Mouse (Mus musculus) monocyte, adult 5-6 weeks (primary cell): ENCODE data around the gene Sap30. TPM values are rescaled to one million over a fixed set of nuclear protein-coding genes. Genes with fewer than 3 reads are reported as not detected.
"Not testable (repeated sequence)": the region's sequence is repeated elsewhere in the genome, so short reads cannot be mapped to it uniquely, and the experiment has no call there.

ENCODE experiments used
- ATAC-seq: fragments of 153-309, 156-312 bp; replicated peaks from 2 replicates; pipeline ENCODE4 v1.8.0; 2017; ENCODE audit warnings: mild to moderate bottlenecking; ENCODE audit not compliant: low TSS enrichment, insufficient number of reproducible peaks, severe bottlenecking, poor library complexity, low FRiP score
- total RNA-seq: library from RNA; stranded (forward); fragments of 200-1000, 200-491, 200-594 nt; gene quantifications from 3 replicates; pipeline ENCODE4 v1.2.3, GENCODE M21; 2017

The Sap30 gene
- total RNA-seq, 1 experiment from 2014 or later, result 139 TPM

- no peak for ATAC-seq
These were observed 35.8 kb downstream of the Sap30 start for GRCm38 (mm10) chr8:57451896-57452295.

DNA sequence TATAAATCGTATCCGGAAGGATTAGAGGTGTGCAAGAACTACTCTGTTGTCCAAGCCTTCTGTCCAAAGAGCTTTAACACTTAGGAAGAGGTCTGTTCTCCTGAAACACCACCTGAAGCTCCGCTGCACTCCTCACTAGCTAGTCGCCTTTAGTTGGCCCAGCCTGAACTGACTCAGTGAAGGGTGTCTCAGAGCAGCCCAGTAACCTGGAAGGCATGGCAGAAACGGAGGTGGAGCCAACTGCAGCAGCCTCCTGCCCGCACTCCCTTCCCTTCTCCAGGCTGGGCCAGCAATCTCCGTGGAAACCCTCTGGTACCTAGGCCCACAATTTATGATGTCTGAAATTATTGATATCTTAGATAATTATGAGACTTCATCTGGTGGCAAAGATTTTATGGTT lies 36.9 kb downstream of the Sap30 start:
- no peak for ATAC-seq

GRCm38 (mm10) chr8:57445901-57446300 lies 41.8 kb downstream of the Sap30 start:
- ATAC-seq, result not testable (repeated sequence)

- no peak for ATAC-seq
These were observed 44.4 kb downstream of the Sap30 start for GRCm38 (mm10) chr8:57443289-57443688.

DNA sequence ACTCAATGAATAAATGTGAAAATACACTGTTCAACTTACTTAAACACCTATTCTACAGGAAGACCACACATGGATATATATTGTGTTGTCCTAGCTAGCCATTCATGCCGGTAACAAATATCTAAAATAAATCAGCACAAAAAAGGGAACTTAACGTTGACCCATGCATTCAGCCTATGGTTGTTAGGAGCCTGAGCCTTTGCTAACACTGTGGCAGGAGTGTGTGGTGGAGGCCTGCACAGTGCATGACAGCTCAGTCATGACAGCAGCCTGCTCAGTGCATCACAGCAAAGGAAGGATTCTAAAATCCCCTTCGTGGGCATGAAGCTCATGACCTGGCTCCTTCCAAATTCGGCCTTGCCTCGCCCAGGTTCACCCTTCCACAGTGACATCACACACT lies 46.1 kb downstream of the Sap30 start:
- ATAC-seq, result 0 out of 2 replicates have a peak, but pooled peaks have one; percentile 47

- no peak for ATAC-seq
These were observed 46.5 kb downstream of the Sap30 start for GRCm38 (mm10) chr8:57441131-57441530.

DNA sequence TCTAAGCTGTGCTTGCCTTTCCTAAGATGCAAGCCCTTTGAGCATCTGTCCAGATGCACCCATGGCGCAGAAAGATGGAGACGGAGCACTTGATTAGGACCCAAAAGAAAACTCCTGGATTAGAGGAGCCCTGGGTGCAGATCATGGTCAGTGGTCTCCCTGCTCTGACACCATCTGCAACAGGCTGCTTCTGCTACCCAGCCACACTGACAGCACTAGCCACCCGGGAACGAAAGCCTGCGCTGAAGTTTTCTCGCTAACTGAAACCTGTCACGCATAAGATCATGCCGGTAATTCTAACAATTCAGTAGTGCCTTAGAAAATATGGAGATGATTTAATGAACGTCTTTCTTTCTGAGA lies 51.2 kb downstream of the Sap30 start:
- no peak for ATAC-seq

DNA sequence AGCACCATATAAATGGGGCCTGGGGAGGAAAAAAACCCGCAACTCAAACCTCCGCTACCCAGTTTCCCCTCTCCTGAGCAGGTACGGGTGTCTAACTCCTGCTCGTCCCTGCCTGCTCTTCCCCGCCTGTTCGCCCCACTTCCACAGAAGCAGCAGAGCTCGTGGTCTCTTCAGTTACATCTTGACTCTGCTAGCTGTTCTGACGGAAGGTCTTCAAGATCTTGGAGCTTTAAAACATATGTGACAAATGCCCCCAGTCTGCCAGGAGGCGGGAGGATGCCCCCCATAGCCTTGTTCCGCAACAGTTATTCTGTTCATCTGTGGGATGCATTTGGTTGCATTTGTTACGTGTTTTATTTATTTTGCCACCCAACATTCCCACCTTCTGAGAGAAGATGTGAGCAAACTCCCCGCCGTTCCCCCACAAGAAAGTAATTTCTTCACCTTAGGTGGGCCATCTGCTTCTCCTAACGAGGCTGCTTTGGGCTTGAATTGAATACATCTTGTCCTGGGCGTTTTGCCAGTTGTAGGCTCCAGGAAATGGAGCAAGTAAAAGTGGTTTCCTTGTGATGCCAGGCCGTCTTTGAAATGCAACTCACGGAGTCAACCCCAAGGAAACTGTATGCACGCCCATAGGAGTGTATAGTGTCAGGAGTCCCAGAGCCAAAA lies 51.8 kb downstream of the Sap30 start:
- no peak for ATAC-seq

DNA sequence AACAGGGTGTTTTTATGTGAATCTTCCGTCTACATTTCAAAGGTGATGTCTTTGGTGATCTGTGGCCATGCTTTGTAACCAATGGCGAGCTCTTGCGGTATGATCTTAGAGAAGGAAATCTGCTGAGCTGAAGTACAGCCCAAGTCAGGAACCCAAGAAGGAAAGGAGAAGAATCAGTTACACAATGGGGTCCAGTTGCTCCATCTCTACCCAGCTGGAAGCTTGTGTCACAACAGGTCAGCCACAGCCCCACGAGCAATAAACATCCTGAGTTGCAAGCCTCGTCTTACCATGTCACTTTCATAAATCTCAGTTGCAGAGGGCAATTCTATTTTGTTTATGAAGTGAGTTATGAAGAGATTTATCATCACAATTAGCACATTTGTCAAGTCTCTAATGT lies 54.9 kb downstream of the Sap30 start:
- ATAC-seq, result peak; percentile 87

Other genes starting within 250 kb of the Sap30 start
- gene Hand2, start 166.9 kb downstream of the Sap30 start, total RNA-seq, result not detected in 3 replicates
- gene Scrg1, start 31.9 kb downstream of the Sap30 start, total RNA-seq, result not detected in 3 replicates
- 134 to 175 TPM (median 154 TPM) in 3 replicates for gene Hmgb2, start 24.0 kb upstream of the Sap30 start, total RNA-seq
- gene Galnt7, start 165.2 kb upstream of the Sap30 start, total RNA-seq, result 23.0 to 34.5 TPM (median 26.7 TPM) in 3 replicates